Mouse (Mus musculus) forebrain, embryonic 13.5 days (tissue): ENCODE measurements around the gene Kif23. TPM values are rescaled to one million over a fixed set of nuclear protein-coding genes. Genes with fewer than 3 reads are reported as not detected.

ENCODE experiments used
- ATAC-seq: fragments of 200-750 bp; cut with Nextera tagmentation; 2 replicates; pipeline ENCODE4 v1.8.0; 2017
- H3K27ac ChIP-seq: fragments of 300-500 bp; sonication (generic); 2 replicates; pipeline ENCODE4 v1.5.1; 2015; ENCODE audit warnings: inconsistent platforms, mild to moderate bottlenecking, moderate library complexity
- H3K27me3 ChIP-seq: fragments of 300-500 bp; sonication (generic); 2 replicates; pipeline ENCODE4 v1.6.1; 2015; ENCODE audit warnings: mild to moderate bottlenecking, inconsistent platforms
- H3K36me3 ChIP-seq: fragments of 300-500 bp; sonication (generic); 2 replicates; pipeline ENCODE4 v1.6.1; 2015; ENCODE audit warnings: mild to moderate bottlenecking, inconsistent platforms; ENCODE audit not compliant: poor library complexity, severe bottlenecking
- H3K4me1 ChIP-seq: fragments of 300-500 bp; sonication (generic); 2 replicates; pipeline ENCODE4 v1.6.1; 2015; ENCODE audit warnings: inconsistent platforms
- H3K4me2 ChIP-seq: fragments of 300-500 bp; sonication (generic); 2 replicates; pipeline ENCODE4 v1.6.1; 2015; ENCODE audit warnings: inconsistent platforms, mild to moderate bottlenecking, moderate library complexity
- H3K4me3 ChIP-seq: fragments of 300-500 bp; sonication (generic); 2 replicates; pipeline ENCODE4 v1.5.1; 2015; ENCODE audit warnings: mild to moderate bottlenecking, inconsistent platforms
- H3K9ac ChIP-seq: fragments of 300-500 bp; sonication (generic); 2 replicates; pipeline ENCODE4 v1.6.1; 2015; ENCODE audit warnings: mild to moderate bottlenecking, inconsistent platforms
- H3K9me3 ChIP-seq: fragments of 300-500 bp; sonication (generic); replicated peaks from 2 replicates; pipeline ENCODE4 v1.6.1; 2016; ENCODE audit warnings: inconsistent platforms
- WGBS: fragments of 180-500 bp; shearing (Covaris S2); methylation state at CpG from one replicate; pipeline ENCODE4 v1.1.7; 2015; 5-methylcytosine and 5-hydroxymethylcytosine counted together
- polyA plus RNA-seq: library from polyadenylated mRNA; unstranded; fragments of >200 nt; fragmentation: Nextera tagmentation; extraction: Ambion mirVana; gene quantifications from 2 replicates; pipeline ENCODE4 v1.2.1, GENCODE M21; 2015

The Kif23 gene
- polyA plus RNA-seq = 72.7 and 85.0 TPM in 2 replicates

DNA sequence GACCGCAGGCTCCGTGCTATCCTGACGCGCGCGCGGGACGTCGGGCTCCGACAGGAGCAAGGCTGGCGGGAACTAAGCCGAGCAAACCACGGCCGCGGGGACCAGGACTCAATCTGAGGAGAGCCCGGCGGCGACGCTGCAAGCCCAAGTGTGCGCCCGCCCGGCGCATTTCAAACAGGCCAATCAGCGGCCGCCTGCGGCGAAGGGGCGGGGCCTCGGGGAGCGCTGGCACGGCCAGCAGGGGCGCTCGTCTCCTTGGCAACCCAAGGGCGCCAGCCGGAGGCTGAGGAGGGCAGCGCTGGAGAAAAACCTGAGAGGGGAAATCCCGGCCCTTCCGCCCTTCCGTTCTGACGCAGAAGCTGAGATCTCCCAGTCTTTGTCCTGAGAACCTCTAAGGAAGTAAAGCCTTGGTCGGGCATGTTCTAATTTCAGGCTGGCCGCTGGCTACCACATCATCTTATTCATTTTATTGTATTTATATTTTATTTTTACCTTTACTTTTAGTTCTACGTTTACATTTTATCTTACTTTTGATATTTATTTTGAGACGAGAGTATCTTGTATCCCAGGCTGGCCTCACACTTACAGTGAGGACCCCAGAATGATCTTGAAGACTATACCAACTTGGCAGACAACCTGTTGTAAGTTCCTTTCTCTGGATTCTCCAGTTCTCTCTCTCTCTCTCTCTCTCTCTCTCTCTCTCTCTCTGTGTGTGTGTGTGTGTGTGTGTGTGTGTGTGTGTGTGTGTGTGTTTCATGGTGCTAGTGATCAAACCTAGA lies at the start of gene Kif23:
Kif23 (minus strand) TSS at position 152 of the 779 bp plus-strand sequence.
- Histone ChIP-seq H3K4me3 (peak within 1 kb of the TSS; percentile 87), H3K4me1 (peaks cover 30% of the 10 kb centered on the region), H3K4me2 (peak within 1 kb of the TSS; percentile 92), H3K9ac (peak within 1 kb of the TSS; percentile 89), H3K27ac (peak within 1 kb of the TSS; percentile 70), H3K9me3 (no peaks in the 10 kb centered on the region), H3K27me3 (no peaks in the 10 kb centered on the region), H3K36me3 (peaks cover 10% of the 10 kb centered on the region; the same call in 1 of the 2 replicates)
- ATAC-seq = peak; percentile 95
- WGBS = 0% methylated on average over 44 of the region's 44 CpGs

GRCm38 (mm10) chr9:61991158-61991557 lies 44.6 kb upstream of the Kif23 start:
- no peak for ATAC-seq
- WGBS = 76% methylated on average over 4 of the region's 4 CpGs
- Histone ChIP-seq H3K27ac (no peak overlapping the region), H3K27me3 (no peaks in the 10 kb centered on the region), H3K9ac (no peak overlapping the region), H3K36me3 (no peaks in the 10 kb centered on the region), H3K4me3 (no peak overlapping the region), H3K9me3 (no peaks in the 10 kb centered on the region), H3K4me2 (no peak overlapping the region), H3K4me1 (no peaks in the 10 kb centered on the region)

- Histone ChIP-seq H3K9ac (no peak overlapping the region), H3K4me2 (no peak overlapping the region), H3K27me3 (no peaks in the 10 kb centered on the region), H3K9me3 (no peaks in the 10 kb centered on the region), H3K36me3 (no peaks in the 10 kb centered on the region), H3K4me3 (no peak overlapping the region), H3K4me1 (no peaks in the 10 kb centered on the region), H3K27ac (no peak overlapping the region)
- ATAC-seq = no peak
- 32% methylated on average over 3 of the region's 3 CpGs for WGBS
Measured at GRCm38 (mm10) chr9:61990738-61991137, 44.2 kb upstream of the Kif23 start.

DNA sequence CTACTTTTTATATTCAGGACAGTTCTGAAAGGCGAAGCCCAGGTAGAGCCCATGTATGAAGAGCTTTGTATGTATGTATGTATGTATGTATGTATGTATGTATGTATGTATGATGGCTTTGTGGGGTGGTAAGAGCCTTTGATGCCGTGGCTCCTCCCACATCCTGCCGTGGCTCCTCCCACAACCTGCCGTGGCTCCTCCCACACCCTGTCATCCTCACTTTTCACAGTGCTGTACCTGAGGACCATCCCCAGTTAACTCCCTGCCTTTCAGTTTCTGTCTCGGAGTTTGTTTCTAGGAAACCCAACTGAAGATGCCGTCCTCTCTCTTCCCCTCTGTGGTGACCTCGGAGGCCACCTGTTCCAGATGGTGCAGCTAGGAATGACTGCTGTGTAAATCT lies 39.5 kb upstream of the Kif23 start:
- H3K27ac ChIP-seq = no peak overlapping the region
- 0 out of 2 replicates have a peak, but pooled peaks cover 4% of the 10 kb centered on the region for H3K4me1 ChIP-seq
- H3K36me3 ChIP-seq = no peaks in the 10 kb centered on the region
- no peak overlapping the region for H3K9ac ChIP-seq
- no peak for ATAC-seq
- WGBS = 94% methylated on average over 6 of the region's 7 CpGs
- no peaks in the 10 kb centered on the region for H3K9me3 ChIP-seq
- no peak overlapping the region for H3K4me3 ChIP-seq
- H3K4me2 ChIP-seq = no peak overlapping the region
- no peaks in the 10 kb centered on the region for H3K27me3 ChIP-seq

DNA sequence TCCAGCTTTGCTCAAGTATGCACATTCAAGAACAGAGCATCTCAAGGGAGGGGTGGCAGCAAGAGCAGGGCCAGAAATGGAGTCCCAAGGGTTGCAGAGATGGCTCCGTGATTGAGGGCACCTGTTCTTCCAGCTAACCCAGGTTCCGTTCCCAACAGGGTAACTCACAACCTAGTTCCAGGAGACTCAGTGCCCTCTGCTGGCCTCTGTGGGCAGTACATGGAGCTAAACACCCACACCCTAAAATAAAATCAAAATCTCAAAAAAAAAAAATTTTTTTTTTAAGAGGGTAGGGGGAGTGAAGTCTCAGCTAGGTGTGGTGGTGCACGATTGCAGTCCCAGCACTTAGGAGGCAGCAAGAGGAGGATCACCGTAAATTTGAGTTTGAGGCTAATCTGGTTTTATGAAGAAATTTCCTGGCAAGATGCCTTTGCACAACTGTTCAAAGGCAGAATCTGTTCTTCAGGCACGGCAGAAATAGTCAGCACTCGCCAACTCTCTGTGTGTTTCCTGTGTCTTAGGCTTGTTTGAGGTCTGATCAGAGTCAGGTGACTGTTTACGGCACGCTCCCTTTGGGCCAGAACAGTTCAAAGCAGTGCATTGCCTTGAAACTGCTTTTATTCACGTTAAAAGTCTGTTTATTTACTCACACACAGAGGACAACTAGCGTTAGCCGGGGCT lies 38.7 kb upstream of the Kif23 start:
- Histone ChIP-seq H3K27ac (no peak overlapping the region), H3K27me3 (no peaks in the 10 kb centered on the region), H3K9me3 (no peaks in the 10 kb centered on the region), H3K4me2 (no peak overlapping the region), H3K4me1 (0 out of 2 replicates have a peak, but pooled peaks cover 4% of the 10 kb centered on the region), H3K9ac (no peak overlapping the region), H3K36me3 (no peaks in the 10 kb centered on the region), H3K4me3 (no peak overlapping the region)
- 63% methylated on average over 11 of the region's 11 CpGs for WGBS
- no peak for ATAC-seq

DNA sequence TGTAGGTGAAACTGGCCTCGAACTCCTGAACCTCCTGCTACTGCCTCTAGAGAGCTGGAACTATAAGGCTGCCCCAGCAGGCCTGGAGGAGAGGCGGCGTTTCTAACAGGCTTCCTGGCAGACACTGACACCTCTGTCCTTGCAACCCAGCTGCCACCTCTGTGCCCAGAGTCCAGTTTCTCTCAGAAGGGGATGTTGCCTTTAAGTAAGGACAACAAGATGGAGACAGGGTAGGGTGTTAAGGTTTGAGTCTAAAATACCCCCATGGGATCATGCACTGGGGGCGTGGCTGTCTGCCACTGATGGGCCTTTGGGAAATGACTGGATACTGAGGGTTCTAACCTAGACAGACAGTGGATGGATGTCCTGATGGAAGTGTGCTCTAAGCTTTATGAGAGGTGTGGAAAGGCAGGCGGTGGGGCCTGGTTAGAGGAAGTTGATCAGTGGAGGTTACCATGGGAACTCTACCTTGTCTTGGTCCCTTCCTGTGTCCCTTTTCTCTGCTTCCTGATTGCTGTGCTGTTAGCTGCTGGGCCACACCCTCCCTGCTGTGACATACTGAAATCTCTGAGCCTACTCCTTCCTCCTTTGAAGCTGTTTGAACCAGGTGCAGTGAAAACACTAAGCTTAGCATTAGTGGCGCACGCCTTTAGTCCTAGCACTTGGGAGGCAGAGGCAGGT lies 36.5 kb upstream of the Kif23 start:
- no peak for ATAC-seq
- Histone ChIP-seq H3K9ac (no peak overlapping the region), H3K4me3 (no peak overlapping the region), H3K36me3 (no peaks in the 10 kb centered on the region), H3K4me2 (no peak overlapping the region), H3K27me3 (no peaks in the 10 kb centered on the region), H3K9me3 (no peaks in the 10 kb centered on the region), H3K27ac (no peak overlapping the region), H3K4me1 (0 out of 2 replicates have a peak, but pooled peaks cover 4% of the 10 kb centered on the region)
- WGBS = 93% methylated on average over 7 of the region's 7 CpGs

DNA sequence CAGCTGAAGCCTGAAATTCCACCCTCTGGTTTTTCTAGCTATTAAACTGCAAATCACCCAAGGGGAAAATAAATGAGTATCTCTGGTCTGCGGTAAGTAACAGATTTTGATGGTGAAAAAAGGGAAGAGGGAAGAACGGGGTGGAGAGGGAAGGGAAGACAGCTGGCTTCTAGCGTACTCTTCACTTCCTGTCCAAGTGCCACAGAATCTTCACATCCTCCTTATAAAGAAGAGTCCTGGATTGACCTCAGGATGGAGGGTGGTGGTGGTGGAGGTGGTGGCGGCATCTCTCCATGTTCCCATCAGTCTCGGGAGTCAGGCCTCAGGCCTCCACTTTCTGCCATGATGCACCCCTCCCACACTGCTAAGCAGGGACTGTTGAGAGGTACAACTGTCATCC lies 35.3 kb upstream of the Kif23 start:
- H3K4me3 ChIP-seq = no peak overlapping the region
- H3K4me1 ChIP-seq = 0 out of 2 replicates have a peak, but pooled peaks cover 4% of the 10 kb centered on the region
- no peak overlapping the region for H3K4me2 ChIP-seq
- no peak for ATAC-seq
- H3K27ac ChIP-seq = no peak overlapping the region
- no peaks in the 10 kb centered on the region for H3K27me3 ChIP-seq
- H3K9ac ChIP-seq = no peak overlapping the region
- WGBS = 82% methylated on average over 5 of the region's 5 CpGs
- no peaks in the 10 kb centered on the region for H3K36me3 ChIP-seq
- H3K9me3 ChIP-seq = no peaks in the 10 kb centered on the region

DNA sequence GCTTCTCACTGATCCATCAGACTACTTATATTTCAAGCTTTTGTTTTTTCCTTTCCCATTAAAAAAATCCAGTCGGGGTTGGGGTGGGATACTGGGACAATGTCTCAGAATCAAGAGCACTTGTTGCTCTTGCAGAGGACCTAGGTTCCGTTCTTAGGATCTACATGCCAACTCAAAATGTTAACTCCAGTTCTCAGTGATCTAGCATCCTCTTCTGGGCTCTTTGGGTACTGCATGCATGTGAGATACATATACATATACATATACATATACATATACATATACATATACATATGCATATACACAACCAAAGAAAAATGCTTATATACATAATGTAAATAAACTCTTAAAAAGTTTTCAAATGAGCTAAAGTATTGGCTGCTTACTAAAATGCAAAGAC lies 33.4 kb upstream of the Kif23 start:
- H3K4me3 ChIP-seq = no peak overlapping the region
- H3K36me3 ChIP-seq = no peaks in the 10 kb centered on the region
- WGBS = 90% methylated on average over 2 of the region's 2 CpGs
- no peak overlapping the region for H3K27ac ChIP-seq
- H3K9me3 ChIP-seq = no peaks in the 10 kb centered on the region
- no peaks in the 10 kb centered on the region for H3K27me3 ChIP-seq
- no peak overlapping the region for H3K4me2 ChIP-seq
- 0 out of 2 replicates have a peak, but pooled peaks cover 4% of the 10 kb centered on the region for H3K4me1 ChIP-seq
- no peak overlapping the region for H3K9ac ChIP-seq
- no peak for ATAC-seq

- Histone ChIP-seq H3K4me2 (no peak overlapping the region), H3K27me3 (no peaks in the 10 kb centered on the region), H3K4me3 (no peak overlapping the region), H3K9me3 (no peaks in the 10 kb centered on the region), H3K27ac (no peak overlapping the region), H3K4me1 (0 out of 2 replicates have a peak, but pooled peaks cover 4% of the 10 kb centered on the region), H3K9ac (no peak overlapping the region), H3K36me3 (no peaks in the 10 kb centered on the region)
- 91% methylated on average over 13 of the region's 13 CpGs for WGBS
- ATAC-seq = no peak
Measured at GRCm38 (mm10) chr9:61977258-61977945, 30.8 kb upstream of the Kif23 start.

DNA sequence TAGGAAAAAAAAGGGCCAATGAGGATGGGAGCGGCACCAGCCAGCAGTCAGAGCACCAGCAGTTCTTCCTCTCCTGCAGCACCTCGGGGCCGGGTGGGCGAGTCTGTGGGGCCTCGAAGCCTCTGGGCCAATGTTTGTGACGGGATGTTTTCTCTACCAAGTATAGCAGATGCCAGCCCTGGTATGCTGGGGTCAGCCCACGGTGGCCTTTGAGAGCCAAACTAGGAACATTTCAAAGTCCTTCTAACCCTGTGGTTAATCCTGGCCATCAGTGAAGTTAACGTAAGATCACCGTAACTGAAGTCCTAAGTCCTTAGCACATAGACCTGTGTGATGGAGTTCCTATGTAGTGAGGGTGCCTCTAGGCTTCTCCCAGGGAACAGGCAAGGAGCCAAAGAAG lies 25.5 kb upstream of the Kif23 start:
- Histone ChIP-seq H3K27me3 (no peaks in the 10 kb centered on the region), H3K4me1 (peaks cover 5% of the 10 kb centered on the region), H3K36me3 (no peaks in the 10 kb centered on the region), H3K9ac (no peak overlapping the region), H3K27ac (no peak overlapping the region), H3K4me2 (no peak overlapping the region), H3K4me3 (no peak overlapping the region), H3K9me3 (no peaks in the 10 kb centered on the region)
- 59% methylated on average over 9 of the region's 9 CpGs for WGBS
- ATAC-seq = no peak

DNA sequence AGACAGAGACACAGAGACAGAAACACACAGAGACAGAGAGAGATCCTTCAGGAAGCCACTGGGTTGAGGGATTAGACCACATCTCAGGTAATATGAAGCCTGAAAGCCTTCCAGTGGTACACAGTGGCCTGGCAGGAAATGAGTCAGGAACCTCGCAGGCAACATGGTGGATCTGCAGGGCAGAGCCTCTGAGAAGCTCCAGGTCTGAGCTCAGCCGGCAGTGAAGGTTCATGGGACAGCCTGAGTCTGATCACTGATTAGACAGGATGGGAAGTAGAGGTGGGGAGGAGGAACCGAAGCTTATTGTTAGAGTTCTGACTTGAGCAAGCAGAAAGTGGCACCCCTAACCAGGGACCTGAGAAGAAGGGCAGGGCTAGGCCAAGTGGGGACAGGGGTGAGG lies 24.5 kb upstream of the Kif23 start:
- ATAC-seq = no peak
- H3K27ac ChIP-seq = no peak overlapping the region
- H3K4me1 ChIP-seq = peaks cover 5% of the 10 kb centered on the region
- H3K9ac ChIP-seq = no peak overlapping the region
- 82% methylated on average over 3 of the region's 3 CpGs for WGBS
- no peak overlapping the region for H3K4me2 ChIP-seq
- H3K27me3 ChIP-seq = no peaks in the 10 kb centered on the region
- no peaks in the 10 kb centered on the region for H3K9me3 ChIP-seq
- H3K4me3 ChIP-seq = no peak overlapping the region
- H3K36me3 ChIP-seq = no peaks in the 10 kb centered on the region
